Mouse (Mus musculus) T-helper 1 cell (primary cell): Measurements from ENCODE around the gene Gnl3l.

ENCODE experiments used
- in situ Hi-C: fragments of 300-600 bp; cut with MboI, MseI; formaldehyde crosslinking; loops from one replicate; pipeline ENCODE4 v1.15.1; 2025; ENCODE audit warnings: high pct_unique_total_duplicates

Gnl3l gene

DNA sequence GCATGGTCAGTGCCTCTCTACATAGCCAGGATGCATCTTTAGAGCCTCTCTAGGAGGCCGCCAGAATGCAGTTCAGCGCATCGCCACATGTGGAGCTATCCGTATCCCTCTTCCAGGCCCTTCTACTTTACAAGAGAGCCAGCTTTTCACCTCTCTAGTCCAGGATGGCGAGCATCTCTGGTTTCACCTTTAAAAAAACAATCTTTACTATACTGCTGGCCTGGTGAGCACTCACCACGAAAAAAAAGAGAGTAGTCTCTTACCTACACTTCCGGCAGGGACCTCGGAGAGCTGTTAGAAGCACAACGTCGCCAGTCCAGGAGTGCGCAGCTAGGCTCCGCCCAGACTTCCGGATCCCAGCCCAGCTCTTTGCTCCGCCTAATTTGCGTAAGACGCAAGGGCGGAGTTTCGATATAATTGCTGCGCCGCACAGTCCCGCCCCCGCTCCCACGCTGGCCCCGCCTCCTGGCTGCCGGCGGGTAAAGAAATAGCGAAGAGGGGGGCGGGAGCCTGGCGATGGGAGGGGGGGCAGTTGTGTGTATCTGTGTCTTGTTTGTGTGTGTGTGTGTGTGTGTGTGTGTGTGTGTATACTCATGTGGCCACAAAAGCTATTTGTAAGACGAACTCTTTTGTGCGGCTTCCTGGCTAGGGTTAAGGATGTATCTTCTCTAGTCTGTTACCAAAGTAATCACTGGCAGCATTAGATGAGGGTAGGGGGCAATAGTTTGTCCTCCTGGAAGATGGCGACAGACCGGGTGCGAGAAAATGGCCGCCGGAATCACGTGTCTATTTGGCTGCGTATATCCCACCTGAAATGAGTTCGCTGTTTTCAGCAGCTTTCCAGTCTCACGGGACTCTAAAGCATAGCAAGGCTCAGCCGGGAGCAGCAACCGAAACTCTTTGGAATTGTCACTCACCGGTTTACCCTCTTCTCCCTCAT is at the start of gene Gnl3l:
Gnl3l (minus strand) TSS at position 385 of the 940 bp plus-strand sequence.
- in situ Hi-C loops: loop anchor here (10.0 kb wide), 1 partner anchor 528 kb away; no protein-coding TSS in a partner anchor

DNA sequence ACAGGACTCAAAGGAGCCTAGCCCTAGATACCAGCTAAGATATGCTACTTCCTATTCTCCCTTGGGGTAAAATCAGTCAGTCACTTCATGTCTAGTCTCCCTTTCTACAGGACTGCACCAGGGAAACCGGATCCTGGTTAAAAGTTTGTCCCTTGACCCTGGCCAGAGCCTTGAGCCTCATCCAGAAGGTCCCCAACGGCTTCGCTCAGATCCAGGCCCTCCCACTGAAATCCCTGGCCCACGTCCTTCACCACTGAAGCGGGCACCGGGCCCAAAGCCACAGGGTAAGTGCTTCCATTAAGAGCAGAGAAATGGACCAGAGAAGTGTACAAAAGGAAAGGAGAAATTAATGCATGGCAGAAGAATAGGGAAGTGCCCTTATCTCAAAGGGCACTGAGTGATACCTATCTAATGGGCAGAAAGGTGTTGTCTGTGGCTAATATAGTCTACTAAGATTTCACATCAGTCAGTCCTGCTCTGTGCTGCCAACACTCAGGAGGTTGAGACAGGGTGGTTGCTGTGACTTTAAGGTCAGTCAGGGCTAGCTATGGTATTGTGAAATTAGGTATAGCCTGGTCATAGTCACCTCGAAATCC is 49.0 kb upstream of the Gnl3l start:
- in situ Hi-C loops: no loop called here

DNA sequence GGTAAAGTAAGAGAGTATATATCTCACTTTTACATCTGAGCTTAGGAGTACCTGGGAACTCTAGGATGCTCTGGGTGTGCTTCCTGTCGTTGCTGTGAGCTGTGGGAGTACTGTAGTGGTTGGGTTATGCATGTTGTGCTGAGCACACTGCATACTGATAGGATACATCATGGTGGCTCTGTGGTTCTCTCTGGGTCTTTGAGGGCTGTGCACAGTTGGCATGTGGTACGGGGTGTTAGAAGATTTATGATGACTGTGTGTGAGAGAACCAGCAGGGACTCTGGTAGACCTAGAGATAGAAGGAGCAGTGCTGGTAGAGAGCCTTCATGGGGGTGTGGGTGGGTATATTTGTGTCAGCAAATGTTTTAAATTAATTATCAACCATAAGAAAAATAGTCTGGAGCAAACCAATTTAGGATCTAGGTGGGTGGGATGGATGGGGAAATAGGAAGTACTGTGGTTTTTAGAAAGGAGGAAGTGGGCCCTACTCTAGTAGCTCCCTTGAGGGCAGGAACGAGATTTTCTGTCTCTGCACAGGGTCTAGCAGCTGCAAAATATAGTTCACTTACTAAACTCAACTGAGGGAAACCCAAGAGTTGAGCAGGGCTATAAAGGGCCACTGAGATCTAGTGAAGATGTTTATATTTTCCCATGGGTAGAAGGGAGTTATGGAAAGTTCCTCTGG is 44.6 kb upstream of the Gnl3l start:
- in situ Hi-C loops: no loop called here

DNA sequence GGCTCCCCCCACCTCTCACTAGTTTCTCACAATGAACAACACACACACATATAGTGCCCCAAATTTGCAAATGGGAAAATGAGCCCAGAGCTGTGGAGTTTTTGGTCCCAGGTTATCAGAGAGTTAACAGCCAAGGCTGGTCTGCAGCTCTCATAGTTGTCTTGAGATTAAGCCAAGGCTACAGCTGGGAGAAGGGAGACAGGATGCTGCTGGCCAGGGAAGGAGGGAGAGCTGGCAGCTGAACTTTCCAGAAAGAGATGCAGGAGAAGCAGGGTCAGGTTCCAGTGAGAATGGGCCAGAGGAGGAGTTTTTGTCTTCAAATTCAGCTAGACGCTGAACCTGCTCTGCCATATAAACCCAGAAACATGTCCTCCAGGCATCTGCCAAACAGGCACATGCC is 42.2 kb upstream of the Gnl3l start:
- in situ Hi-C loops: no loop called here

DNA sequence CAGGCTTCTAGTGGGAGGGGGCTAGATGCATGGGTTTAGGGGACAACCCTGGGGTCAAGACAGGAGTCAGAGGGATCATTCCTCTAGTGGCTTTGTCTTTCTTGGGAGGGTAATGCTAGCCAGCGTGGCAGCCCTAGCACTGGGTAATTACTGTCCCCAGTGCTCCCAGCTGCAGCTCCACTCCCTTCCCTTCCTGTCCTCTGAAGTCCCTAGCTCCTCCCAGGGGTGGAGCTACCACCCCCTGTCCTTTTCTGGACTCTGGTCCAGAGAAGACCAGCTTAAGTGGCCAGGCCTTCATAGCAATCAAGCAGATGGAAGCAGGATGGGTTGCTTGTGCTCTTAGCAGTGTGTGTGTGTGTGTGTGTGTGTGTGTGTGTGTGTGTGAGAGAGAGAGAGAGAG is 38.4 kb upstream of the Gnl3l start:
- in situ Hi-C loops: no loop called here

DNA sequence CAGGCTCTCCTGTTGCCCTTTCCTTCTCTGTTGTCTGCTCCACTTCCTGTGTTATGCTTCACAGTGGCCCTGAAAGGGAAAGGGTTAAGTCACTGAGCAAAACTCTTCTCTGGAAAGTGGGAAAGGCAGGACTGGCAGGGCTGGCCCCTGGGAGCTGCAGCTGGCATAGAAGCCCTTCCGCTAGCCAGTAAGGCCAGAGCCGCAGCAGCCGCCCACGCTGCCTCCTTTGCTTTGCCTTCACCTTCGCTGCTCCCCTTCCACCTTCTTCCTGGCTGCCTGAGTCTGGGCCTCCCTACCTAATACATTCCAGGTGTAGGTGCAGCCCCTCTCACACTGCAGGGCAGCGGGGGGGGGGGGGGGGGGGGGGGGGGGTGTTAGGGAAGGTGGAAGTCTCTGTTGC is 37.4 kb upstream of the Gnl3l start:
- in situ Hi-C loops: no loop called here

DNA sequence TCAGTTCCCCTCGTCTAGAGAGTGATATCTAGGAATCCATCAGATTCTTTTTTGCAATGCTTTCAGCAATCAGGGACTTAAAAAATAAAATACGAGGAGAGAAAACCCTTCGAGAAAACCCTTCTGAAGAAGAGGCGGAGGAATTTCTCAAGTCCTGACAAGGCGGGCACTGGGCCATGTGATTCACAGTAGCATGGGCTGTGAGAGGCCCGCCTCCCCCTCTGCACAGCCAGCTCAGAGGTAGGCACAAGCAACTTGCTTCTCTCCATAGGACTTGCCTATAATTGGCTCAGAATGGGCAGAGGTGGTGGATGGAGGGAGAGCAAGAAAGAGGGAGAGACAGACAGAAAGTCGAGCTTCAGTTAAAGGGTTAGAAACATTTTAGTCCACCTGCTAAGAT is 33.2 kb upstream of the Gnl3l start:
- in situ Hi-C loops: no loop called here

DNA sequence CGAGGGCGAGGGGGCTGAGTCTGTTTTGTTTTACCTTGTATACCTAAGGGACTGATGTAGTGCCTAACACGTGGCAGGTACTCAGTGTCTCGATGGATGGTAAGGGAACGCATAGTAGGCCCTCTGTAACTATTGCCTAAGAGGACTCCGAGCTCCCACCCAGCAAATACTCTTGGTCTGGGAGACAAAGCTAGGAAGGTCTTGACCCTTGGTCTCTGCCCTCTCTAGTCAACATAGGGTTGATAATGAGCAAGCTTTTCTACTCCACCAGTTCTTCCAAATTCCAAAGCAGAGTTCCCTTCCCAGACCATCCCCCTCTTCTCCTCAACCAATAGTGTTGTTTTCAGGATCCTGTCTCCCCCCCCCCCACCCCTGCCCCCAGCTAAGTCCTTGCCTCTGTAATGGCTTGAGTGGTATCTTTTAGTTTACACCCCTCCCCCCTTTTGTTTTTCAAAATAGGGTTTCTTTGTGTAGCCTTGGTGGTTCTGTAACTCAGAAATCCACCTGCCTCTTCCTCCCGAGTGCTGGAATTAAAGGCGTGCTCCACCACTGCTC is 32.6 kb upstream of the Gnl3l start:
- in situ Hi-C loops: no loop called here

DNA sequence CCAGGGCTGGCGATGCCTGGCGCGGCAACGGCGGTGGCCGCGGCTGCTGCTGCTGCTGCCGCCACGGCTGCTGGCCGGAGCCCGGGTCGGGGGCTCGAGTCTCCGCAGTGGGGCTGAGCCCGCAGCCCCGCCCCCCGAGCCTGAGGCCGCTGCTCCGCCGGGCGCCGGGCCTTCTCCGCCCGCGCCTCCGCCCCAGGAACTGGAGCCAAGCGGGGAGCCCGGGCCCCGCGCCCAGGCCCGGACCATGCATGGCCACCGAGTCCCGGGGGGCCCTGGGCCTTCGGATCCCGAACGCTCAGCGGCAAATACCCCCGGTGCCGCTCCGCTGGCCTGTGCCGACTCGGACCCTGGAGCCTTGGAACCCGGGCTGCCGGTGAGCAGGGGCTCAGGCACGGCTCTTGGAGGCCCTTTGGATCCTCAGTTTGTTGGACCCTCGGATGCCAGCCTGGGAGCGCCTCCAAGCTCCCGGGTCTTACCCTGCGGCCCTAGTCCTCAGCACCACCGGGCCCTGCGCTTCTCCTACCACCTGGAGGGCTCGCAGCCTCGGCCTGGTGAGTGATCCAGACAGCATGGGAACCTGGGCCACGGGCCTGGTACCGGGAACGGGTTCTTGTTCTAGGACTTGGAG is 30.4 kb upstream of the Gnl3l start:
- in situ Hi-C loops: no loop called here

DNA sequence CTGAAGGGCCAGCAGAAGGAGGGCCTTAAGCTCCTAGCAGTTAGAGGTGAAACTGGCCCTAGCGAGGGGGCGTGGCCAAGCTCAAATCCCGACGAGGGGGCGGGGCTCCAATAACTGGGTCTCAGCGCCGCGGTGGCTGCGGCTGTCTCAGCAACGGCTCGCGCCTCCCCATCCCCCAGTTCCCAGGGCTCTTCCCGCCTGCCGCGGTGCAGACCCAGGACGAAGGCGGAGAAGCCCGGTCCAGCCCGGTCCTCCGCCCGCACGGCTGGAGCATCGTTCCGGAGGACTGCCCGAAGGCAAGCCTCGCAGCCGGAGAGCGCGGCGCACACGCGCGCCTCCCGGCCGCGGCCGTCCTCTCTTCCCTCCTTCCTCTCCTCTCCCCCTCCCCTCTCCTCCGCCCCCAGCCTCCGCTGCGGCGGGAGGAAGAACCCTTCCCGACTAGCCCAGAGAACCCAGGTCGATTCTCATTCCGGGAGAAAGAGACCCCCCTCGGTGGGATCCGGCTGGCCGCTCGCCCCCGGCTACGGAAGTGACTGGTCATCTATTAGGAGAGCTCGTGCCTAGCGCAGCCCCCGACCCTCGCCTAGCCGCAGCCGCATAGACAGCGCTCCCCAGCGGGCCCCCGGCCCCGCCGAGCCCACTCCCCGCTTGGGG is 29.8 kb upstream of the Gnl3l start:
- in situ Hi-C loops: no loop called here

DNA sequence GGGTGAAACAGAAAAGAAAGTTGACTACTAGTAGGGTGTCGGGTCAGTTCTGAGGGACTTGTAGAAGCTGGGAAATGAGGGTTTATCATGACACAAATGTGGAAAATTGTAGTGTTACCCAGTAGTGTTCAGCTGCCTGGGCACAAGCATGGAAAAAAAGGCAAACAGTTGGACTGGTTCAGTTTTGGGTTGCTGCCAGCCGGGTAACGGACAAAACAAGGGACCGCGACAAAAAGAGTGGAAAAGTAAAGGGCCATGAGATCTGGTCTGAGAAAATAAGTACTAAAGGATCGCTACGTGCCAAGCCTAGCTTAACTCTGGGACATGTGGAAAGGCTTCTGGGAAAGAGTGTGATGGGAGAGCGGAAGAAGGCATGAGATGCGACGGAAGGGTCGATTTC is 29.2 kb upstream of the Gnl3l start:
- in situ Hi-C loops: no loop called here

DNA sequence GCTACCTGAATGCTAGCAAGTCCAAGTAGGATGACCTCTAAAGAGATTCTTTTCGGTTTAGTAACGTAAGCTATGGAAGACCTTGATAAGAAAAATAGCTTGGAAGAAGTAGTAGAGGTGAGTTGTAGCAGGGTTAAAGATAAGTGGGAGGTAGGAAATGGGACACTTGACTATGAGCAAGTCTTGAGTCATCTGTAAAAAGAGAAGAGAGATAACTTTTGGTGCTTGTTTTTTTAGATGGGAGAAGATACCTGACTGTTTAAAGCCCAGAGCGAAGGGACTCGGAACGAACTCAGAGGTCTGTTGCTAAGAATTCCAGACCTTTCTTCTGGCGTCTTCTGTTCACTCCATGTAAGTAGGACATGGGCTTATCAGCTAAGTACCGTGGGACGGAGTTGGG is 28.7 kb upstream of the Gnl3l start, which contains the start of gene Fgd1:
Fgd1 (plus strand) TSS at position 301 of the 400 bp plus-strand sequence.
- in situ Hi-C loops: no loop called here

DNA sequence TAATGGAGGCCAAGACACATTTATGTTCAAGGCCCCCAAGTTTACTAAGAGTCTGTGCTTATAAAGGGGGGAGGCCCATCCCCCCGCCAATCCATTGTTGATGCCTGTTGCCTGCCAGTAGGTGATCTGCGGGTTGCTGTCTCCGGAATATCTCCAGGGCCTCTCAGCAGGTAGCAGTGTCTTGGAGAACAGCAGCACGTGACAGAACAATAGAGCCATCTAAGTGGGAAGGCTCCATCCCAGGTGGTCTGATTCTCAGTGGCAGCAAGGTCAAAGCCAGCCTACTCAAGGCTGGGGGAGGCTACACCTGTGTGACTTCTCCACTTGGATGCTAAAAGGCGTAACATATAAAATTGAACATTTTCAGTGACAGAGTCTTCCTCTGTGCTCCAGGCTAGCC is 24.1 kb upstream of the Gnl3l start:
- in situ Hi-C loops: no loop called here

DNA sequence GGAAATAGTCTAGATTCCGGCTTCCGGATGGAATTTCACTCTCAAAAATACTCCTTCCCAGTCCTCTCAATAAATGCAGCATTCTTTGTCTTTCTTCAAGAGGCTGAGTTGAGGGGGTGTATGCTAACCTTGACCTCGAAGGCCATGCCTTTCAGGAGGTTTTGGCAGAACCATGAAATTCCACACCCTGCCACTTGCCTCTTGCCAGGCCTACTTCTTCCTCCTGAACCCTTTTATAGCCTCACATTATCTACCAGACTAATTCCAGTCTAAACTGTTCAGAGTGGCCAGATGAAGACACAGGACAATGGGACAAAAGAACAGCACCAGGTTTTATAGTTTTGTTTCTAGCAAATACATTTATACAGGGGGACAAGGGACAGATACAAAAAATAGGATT is 14.3 kb upstream of the Gnl3l start:
- in situ Hi-C loops: no loop called here

DNA sequence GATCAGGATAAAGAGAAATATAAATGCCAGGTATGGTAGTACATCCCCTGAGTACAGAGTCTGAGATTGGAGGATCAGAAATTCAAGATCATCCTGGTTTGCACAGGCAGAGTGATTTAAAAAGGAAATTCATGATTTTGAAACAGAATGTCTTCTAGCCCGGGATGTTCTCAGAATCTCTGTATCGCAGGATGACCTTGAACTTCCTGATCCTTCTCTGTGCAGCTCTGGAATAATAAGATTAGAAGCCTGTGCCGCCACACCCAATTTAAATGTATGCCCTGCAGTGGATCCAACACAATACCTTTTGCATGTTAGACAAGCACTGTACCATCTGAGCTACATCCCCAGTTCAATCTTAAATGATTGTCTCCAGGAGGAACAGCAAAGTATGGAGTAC is 1.7 kb upstream of the Gnl3l start:
- in situ Hi-C loops: loop anchor here (10.0 kb wide), 1 partner anchor 526 kb away; no protein-coding TSS in a partner anchor

DNA sequence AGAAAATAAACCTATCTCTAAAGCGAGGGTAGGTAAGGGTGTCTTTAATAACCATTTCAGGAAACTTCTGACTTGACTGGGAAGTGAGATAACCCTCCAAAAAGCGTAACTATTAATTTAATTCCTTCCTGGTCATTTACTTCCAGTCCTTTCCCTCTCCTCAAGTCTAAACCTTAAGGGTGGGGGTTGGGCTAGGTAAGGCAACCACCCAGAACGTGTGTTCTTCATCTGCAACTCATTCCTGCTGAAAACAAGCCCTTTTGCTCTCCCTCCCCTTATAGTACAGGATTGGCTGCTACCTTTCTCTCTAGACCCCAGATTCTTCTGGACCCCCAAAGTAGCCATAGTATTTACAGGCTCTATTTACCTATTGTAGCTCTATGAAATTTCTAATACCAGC is 775 bp upstream of the Gnl3l start:
- in situ Hi-C loops: loop anchor here (10.0 kb wide), 1 partner anchor 527 kb away; no protein-coding TSS in a partner anchor

DNA sequence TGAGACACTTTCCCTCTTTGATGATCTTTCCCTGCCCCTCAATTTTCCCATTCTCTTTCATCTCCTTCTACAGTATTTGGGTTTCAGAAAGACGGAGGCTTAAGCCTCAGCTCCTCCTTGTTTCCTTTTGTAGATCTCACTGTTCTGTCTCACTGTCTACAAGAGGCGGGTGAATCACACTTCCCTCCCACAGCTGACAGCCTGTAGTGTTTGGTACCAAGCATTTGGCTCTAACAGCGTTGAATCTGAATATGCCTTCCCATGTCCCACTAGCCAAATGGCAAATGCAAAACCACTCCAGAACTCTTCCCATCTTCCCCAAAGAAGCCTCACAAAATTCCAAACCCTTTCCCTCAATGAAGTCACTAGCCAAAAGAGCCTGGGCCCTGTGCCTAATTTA is 20.3 kb downstream of the Gnl3l start:
- in situ Hi-C loops: no loop called here

DNA sequence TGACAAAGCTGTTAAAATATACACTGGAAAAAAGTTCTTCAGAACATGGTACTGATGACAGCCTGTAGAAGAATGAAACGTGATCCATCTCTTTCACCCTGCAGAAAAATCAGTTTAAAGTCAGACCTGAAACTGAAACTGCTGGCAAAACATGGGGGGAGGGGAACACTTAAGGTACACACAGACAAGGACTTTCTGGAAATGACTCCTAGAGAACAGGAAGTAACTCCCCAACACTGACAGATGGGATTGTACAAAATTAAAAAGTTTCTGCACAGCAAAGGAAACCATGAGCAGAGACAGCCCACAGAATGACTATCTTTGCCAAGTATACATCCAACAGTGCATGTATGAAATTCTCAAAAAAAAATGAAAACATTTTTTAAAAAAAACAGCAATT is 35.5 kb downstream of the Gnl3l start:
- in situ Hi-C loops: no loop called here

DNA sequence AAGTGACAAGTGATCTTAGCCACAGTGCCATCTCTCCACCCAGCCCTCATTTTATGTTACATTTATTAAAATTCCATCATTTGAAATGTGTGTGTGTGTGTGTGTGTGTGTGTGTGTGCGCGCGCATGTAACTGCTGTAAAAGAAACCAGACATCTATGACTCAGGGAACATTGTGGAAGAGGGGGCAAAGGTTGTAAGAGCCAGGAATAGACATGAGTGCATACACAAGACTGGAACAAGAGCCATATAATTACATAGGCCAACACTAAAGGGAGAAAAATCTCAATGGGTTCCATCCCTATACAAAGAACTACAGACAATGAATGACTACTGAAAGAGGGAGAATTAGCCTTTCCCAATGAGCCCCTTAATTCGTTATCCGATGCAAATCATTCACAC is 41.7 kb downstream of the Gnl3l start:
- in situ Hi-C loops: no loop called here

DNA sequence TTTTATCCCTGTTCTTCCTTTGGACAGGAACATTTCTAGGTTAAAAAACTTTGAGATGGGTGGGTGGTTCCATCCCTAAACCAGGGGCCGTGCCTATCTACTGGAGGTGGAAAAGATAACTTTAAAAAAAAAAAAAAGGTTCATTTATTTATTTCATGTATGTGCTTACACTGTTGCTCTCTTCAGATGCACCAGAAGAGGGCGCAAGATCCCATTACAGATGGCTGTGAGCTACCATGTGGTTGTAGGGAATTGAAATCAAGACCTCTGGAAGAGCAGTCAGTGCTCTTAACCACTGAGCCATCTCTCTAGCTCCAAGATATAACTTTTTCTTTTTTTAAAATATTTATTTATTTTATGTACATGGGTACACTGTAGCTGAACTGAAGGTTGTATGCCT is 54.1 kb downstream of the Gnl3l start:
- in situ Hi-C loops: loop anchor here (25.0 kb wide), 1 partner anchor 451 kb away; no protein-coding TSS in a partner anchor

DNA sequence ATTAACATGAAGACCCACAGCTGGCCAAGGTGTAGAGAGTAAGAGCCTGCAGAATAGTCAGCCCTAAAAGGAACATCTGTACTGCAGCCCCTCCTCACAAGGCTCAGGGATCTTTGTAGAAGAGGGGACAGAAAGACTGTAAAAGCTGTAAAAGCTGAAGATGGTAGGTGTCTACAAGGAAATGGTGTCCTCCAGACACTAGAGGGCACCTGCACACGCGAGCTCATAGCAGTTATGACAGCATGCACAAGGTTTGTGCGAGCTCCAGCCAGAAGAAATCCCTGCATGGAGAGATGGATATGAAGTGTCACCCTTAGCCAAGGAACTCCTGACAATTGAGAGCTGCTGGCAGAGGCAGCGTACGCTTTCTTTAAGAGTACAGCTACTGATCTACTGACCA is 56.4 kb downstream of the Gnl3l start:
- in situ Hi-C loops: loop anchor here (25.0 kb wide), 1 partner anchor 448 kb away; no protein-coding TSS in a partner anchor
